Mouse (Mus musculus): ENCODE measurements around the gene Fam102b.

DNA sequence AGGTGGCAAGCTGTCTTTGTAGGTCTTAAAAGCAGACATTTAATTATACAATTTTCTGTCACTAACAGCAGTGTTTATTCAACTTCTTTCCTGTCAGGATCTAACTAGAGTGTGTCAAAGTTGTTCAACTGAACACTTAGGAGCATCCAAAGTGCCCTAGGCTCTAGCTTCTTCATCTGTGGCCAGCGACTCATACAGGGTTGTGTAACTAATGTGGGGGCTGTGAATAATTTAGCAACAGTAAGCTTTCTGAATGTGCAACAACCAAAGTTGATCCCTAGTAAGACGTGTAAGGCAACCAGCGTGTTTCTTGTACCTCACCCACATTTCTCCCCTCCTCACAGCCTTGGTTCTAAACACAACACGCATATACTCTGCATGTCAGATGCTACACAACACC is 13.5 kb upstream of the Fam102b start:
- TF ChIP-seq EP300 (IDR thresholded peaks at IDR 0.05; ENCODE audit: low read depth) (no peak), CTCF (IDR thresholded peaks at IDR 0.05; ENCODE audit: low read depth) (no peak)

All from liver, embryonic 14.5 days (tissue).